Mouse (Mus musculus) small intestine, adult 2 months (tissue): ENCODE measurements around the gene Atp2b2.

Experiments used
- CTCF ChIP-seq: fragments of 200-500 bp; IDR thresholded peaks from 2 replicates; pipeline ENCODE4 v1.5.1; 2012; ENCODE audit warnings: low read depth, mild to moderate bottlenecking, control low read depth, inconsistent platforms, low read length, moderate library complexity, mixed read lengths; ENCODE audit not compliant: insufficient replicate concordance, insufficient read length; ENCODE audit errors: extremely low read depth
- POLR2A ChIP-seq: fragments of 200-500 bp; IDR thresholded peaks from 2 replicates; pipeline ENCODE4 v1.6.1; 2012; ENCODE audit warnings: low read depth, mild to moderate bottlenecking, control low read depth, inconsistent platforms, low read length, moderate library complexity

GRCm38 (mm10) chr6:113791012-113791411 lies 251.4 kb downstream of the Atp2b2 start:
- TF ChIP-seq POLR2A: no peak
- no peak for TF ChIP-seq CTCF
